Mouse (Mus musculus): Measurements from ENCODE around the gene 4930432K21Rik.

DNA sequence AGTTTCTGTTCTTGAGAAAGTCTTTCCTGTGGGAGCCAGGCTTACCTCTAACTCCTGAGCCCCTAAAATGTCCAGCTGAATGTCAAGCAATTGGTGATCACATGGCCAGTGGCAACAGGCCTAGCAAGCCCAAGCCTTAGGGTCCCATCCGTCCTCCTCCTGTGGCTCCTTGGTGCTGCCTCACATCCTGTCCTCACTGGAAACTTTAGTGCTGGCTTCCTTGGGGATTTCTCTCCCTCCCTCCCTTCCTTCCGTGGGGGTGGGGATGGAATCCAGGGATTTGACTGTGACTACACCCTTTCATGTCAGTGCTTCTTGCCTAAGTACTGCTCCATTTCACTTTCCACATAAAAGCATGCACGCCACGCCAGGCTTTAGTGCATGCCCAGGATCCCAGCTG lies 41.8 kb downstream of the 4930432K21Rik start:
- TF ChIP-seq CTCF (IDR thresholded peaks at IDR 0.05; ENCODE audit: extremely low read depth, insufficient read depth, insufficient read length, insufficient replicate concordance): no peak
- TF ChIP-seq POLR2A (IDR thresholded peaks at IDR 0.05; ENCODE audit: low read depth, low read length): no peak
